Mouse (Mus musculus) stomach, embryonic 15.5 days (tissue): ENCODE measurements around the gene Gm973. TPM values are rescaled to one million over a fixed set of nuclear protein-coding genes. Genes with fewer than 3 reads are reported as not detected.
A peak's percentile ranks its signal among the peaks of the same experiment; 100 is the strongest.

Source experiments
- ATAC-seq: fragments of 200-750 bp; cut with Nextera tagmentation; 2 replicates; pipeline ENCODE4 v1.8.0; 2017; ENCODE audit warnings: low read depth, moderate number of reproducible peaks, moderate TSS enrichment; ENCODE audit not compliant: insufficient read depth, low FRiP score
- H3K27ac ChIP-seq: fragments of 300-500 bp; sonication (generic); 2 replicates; pipeline ENCODE4 v1.5.1; 2015; ENCODE audit warnings: mild to moderate bottlenecking, inconsistent platforms
- H3K27me3 ChIP-seq: fragments of 300-500 bp; sonication (generic); replicated peaks from 2 replicates; pipeline ENCODE4 v1.6.1; 2015; ENCODE audit warnings: inconsistent platforms
- H3K36me3 ChIP-seq: fragments of 300-500 bp; sonication (generic); 2 replicates; pipeline ENCODE4 v1.6.1; 2015; ENCODE audit warnings: inconsistent platforms
- H3K4me1 ChIP-seq: fragments of 300-500 bp; sonication (generic); 2 replicates; pipeline ENCODE4 v1.6.1; 2015; ENCODE audit warnings: inconsistent platforms
- H3K4me2 ChIP-seq: fragments of 300-500 bp; sonication (generic); 2 replicates; pipeline ENCODE4 v1.6.1; 2015; ENCODE audit warnings: mild to moderate bottlenecking, inconsistent platforms
- H3K4me3 ChIP-seq: fragments of 300-500 bp; sonication (generic); replicated peaks from 2 replicates; pipeline ENCODE4 v1.5.1; 2015; ENCODE audit warnings: inconsistent platforms
- H3K9ac ChIP-seq: fragments of 300-500 bp; sonication (generic); 2 replicates; pipeline ENCODE4 v1.6.1; 2015; ENCODE audit warnings: inconsistent platforms
- H3K9me3 ChIP-seq: fragments of 300-500 bp; sonication (generic); 2 replicates; pipeline ENCODE4 v1.6.1; 2016; ENCODE audit warnings: inconsistent platforms
- WGBS: fragments of 180-500 bp; shearing (Covaris S2); methylation state at CpG from one replicate; pipeline ENCODE4 v1.1.7; 2015; 5-methylcytosine and 5-hydroxymethylcytosine counted together
- polyA plus RNA-seq: library from polyadenylated mRNA; unstranded; fragments of >200 nt; fragmentation: Nextera tagmentation; extraction: Ambion mirVana; gene quantifications from 2 replicates; pipeline ENCODE4 v1.2.1, GENCODE M21; 2015

Gm973 gene
- polyA plus RNA-seq, 1 experiment from 2014 or later = 0.55 TPM

DNA sequence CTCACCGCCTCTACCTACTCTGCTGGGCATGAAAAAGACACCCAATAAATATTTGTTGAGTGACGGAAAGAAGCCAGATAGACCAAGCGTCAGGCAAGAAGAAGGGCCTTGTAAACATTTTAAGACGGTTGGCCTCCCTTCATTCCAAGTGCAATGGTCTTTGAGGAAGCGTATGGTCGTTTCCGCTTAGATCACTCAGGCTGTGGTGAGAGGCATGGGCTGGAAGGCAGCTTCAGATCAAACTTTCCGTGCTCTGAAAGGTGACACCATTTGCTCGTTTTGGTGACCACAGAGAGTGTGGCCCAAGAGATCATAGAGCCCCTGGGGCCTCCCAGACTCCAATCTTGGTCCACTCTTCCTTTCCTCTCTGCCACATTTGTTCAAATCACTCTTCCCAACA, 79.5 kb downstream of the Gm973 start:
- Histone ChIP-seq H3K27me3 (peaks cover 9% of the 10 kb centered on the region; the same call in 1 of the 2 replicates), H3K27ac (no peak overlapping the region), H3K4me3 (no peak overlapping the region), H3K4me1 (peaks cover 3% of the 10 kb centered on the region; the same call in 1 of the 2 replicates), H3K9me3 (no peaks in the 10 kb centered on the region), H3K4me2 (no peak overlapping the region), H3K9ac (no peak overlapping the region), H3K36me3 (no peaks in the 10 kb centered on the region)
- no peak for ATAC-seq
- WGBS = 69% methylated on average over 9 of the region's 9 CpGs

DNA sequence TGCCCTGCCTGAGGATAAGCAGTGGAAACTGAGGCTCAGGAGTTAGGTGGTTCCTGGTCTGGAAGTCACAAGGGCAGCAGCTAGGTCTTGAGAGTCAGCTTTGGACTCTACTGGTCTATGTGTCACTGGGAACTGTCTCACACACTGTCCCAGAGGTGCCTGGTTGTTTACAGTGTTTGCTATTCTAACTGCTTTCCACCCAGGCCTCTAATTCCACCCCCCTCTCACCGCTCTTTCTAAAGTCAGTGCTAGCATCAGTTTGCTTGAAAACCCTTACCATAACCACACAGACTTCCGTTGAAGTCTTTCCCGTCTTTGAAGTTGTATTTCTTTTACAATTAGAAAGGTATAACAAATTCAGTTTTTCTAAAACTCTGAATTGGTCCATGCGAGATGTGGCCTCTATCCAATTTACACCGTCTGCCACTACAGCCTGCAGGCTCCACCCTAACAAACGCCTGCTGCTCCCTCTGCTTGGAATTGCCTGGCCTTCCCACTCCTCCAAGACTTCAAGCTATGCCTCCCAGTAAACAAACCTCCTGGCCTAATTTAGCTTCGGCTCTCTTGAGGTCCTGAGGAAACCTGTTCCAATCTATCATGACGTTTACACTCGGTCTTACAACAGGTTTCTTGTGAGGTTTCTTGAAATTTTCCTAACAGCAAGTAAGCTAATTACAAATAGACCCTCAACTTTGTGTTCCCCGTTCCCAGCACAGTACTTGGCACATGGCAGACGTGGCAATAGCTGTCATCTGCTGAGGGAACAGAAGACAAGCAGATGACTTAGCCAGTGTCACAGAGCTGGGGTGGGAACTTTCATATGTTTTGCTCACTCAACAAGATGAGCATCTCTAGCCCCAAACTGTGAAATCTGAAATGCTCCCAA, 86.7 kb downstream of the Gm973 start:
- ATAC-seq = no peak
- H3K4me3 ChIP-seq = no peak overlapping the region
- no peaks in the 10 kb centered on the region for H3K36me3 ChIP-seq
- no peak overlapping the region for H3K27ac ChIP-seq
- H3K9ac ChIP-seq = no peak overlapping the region
- no peaks in the 10 kb centered on the region for H3K9me3 ChIP-seq
- 34% methylated on average over 11 of the region's 11 CpGs for WGBS
- H3K27me3 ChIP-seq = no peaks in the 10 kb centered on the region
- no peak overlapping the region for H3K4me2 ChIP-seq
- no peaks in the 10 kb centered on the region for H3K4me1 ChIP-seq

DNA sequence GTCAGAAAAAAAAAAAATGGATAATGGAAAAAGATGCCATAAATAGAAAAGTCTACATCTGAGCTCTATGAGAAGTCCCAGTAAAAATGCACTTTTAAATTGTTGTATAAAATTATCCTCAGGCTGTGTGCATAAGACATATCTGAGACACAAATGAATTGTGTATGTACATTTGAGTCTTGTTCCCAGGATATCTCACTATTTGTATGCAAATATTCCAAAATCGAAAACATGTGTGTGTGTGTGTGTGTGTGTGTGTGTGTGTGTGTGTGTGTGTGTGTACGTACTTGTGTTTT, 87.3 kb downstream of the Gm973 start:
- 83% methylated on average over 2 of the region's 2 CpGs for WGBS
- Histone ChIP-seq H3K4me3 (no peak overlapping the region), H3K9me3 (no peaks in the 10 kb centered on the region), H3K9ac (no peak overlapping the region), H3K27me3 (no peaks in the 10 kb centered on the region), H3K27ac (no peak overlapping the region), H3K4me2 (no peak overlapping the region), H3K4me1 (no peaks in the 10 kb centered on the region), H3K36me3 (no peaks in the 10 kb centered on the region)
- ATAC-seq = no peak

GRCm38 (mm10) chr1:59603893-59604292, 87.8 kb downstream of the Gm973 start:
- Histone ChIP-seq H3K9me3 (no peaks in the 10 kb centered on the region), H3K27ac (no peak overlapping the region), H3K36me3 (no peaks in the 10 kb centered on the region), H3K4me3 (no peak overlapping the region), H3K4me2 (0 out of 2 replicates have a peak overlapping the region, but pooled peaks have one; percentile 10), H3K4me1 (no peaks in the 10 kb centered on the region), H3K27me3 (no peaks in the 10 kb centered on the region), H3K9ac (no peak overlapping the region)
- no peak; the same call in 1 of the 2 replicates for ATAC-seq
- 21% methylated on average over 11 of the region's 11 CpGs for WGBS

GRCm38 (mm10) chr1:59606479-59606878, 90.4 kb downstream of the Gm973 start:
- Histone ChIP-seq H3K36me3 (no peaks in the 10 kb centered on the region), H3K4me1 (no peaks in the 10 kb centered on the region), H3K9me3 (no peaks in the 10 kb centered on the region), H3K4me2 (no peak overlapping the region), H3K4me3 (no peak overlapping the region), H3K9ac (no peak overlapping the region), H3K27me3 (no peaks in the 10 kb centered on the region), H3K27ac (no peak overlapping the region)
- WGBS = 80% methylated on average over 13 of the region's 13 CpGs
- ATAC-seq = no peak

- 51% methylated on average over 7 of the region's 7 CpGs for WGBS
- no peak overlapping the region for H3K9ac ChIP-seq
These were observed 91.0 kb downstream of the Gm973 start for GRCm38 (mm10) chr1:59607071-59607470.

DNA sequence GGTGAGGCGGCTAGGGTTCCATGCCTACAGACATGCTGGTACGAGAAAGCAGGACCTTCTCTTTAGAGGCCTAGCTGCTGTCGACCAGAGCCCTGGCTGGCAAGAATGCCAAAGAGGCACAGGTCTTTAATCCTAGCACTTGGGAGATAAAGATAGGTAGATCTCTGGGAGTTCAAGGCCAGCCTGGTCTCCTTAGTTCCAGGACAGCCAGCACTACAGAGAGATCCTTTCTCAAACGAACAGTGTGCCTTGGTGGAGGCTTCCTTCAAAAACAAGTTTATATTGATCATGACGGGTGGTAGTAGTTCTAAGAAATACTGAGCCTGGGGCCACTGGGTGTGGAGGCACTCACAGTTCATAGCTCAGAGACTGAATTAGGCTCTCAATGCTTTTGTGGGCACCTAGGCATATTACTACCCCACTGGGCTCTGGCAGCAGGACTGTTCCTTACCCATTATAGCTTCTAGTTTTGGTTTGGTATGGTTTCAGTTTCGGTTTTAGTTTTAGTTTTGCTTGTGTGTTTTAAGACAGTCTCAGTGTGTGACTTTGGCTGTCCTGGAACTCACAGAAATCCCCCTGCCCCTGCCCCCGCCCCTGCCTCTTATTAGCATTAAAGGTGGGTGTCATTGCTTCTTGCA, 92.2 kb downstream of the Gm973 start:
- Histone ChIP-seq H3K27ac (no peak overlapping the region), H3K4me3 (no peak overlapping the region), H3K9me3 (no peaks in the 10 kb centered on the region), H3K9ac (no peak overlapping the region), H3K4me2 (no peak overlapping the region), H3K36me3 (no peaks in the 10 kb centered on the region), H3K4me1 (no peaks in the 10 kb centered on the region), H3K27me3 (no peaks in the 10 kb centered on the region)
- WGBS = 83% methylated on average over 7 of the region's 7 CpGs
- no peak for ATAC-seq

More at GRCm38 (mm10) chr1:59607071-59607470, 91.0 kb downstream of the Gm973 start:
- Histone ChIP-seq H3K9me3 (no peaks in the 10 kb centered on the region), H3K4me1 (no peaks in the 10 kb centered on the region), H3K27ac (no peak overlapping the region), H3K4me3 (no peak overlapping the region), H3K36me3 (no peaks in the 10 kb centered on the region), H3K4me2 (no peak overlapping the region), H3K27me3 (no peaks in the 10 kb centered on the region)
- ATAC-seq = no peak

DNA sequence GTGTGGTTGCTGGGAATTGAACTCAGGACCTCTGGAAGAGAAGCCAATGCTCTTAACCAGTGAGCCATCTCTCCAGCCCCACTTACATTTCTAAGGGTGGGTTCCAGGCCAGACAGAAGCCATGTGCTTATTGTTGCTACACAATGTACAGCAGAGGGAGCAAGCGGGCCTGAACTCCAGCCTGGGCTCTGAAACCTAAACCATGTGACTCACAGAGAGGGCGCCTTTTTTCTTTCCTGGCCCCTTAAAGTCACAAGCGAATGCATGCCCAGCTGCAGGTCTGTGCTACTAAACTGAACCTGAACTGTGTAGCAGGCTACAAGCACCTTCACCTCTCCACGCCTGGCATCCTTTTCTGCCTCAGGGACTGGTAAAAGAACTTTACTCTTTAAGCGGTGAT, 92.9 kb downstream of the Gm973 start:
- H3K4me2 ChIP-seq = no peak overlapping the region
- H3K9me3 ChIP-seq = no peaks in the 10 kb centered on the region
- no peak overlapping the region for H3K27ac ChIP-seq
- no peaks in the 10 kb centered on the region for H3K27me3 ChIP-seq
- no peak overlapping the region for H3K4me3 ChIP-seq
- ATAC-seq = no peak
- H3K36me3 ChIP-seq = no peaks in the 10 kb centered on the region
- H3K9ac ChIP-seq = no peak overlapping the region
- 70% methylated on average over 5 of the region's 5 CpGs for WGBS
- no peaks in the 10 kb centered on the region for H3K4me1 ChIP-seq

GRCm38 (mm10) chr1:59609458-59609857, 93.4 kb downstream of the Gm973 start:
- no peaks in the 10 kb centered on the region for H3K9me3 ChIP-seq
- H3K4me2 ChIP-seq = no peak overlapping the region
- H3K9ac ChIP-seq = no peak overlapping the region
- H3K27ac ChIP-seq = no peak overlapping the region
- ATAC-seq = no peak
- no peaks in the 10 kb centered on the region for H3K27me3 ChIP-seq
- WGBS = 81% methylated on average over 4 of the region's 4 CpGs
- no peak overlapping the region for H3K4me3 ChIP-seq
- no peaks in the 10 kb centered on the region for H3K36me3 ChIP-seq
- no peaks in the 10 kb centered on the region for H3K4me1 ChIP-seq

DNA sequence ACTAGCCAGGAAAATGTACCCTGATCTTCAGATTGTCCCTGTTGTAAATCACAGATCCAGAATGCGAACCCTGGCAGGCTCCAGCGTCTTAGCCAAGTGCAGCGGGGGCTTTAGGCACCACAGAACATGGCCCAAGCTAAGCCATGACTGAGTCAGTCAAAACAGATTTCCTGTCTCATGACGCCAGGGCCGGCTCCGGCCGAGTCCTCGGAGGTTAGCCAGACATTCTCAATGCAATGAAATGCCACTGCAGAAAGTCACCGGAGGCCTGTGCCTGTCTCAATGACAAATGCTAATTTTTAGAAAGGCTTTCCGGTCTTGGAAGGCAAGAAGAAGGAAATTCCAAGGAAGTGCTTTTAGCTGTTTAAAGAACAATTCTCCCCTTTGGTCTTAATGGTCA, 93.8 kb downstream of the Gm973 start:
- Histone ChIP-seq H3K9me3 (no peaks in the 10 kb centered on the region), H3K9ac (no peak overlapping the region), H3K4me3 (no peak overlapping the region), H3K4me2 (no peak overlapping the region), H3K27me3 (no peaks in the 10 kb centered on the region), H3K36me3 (no peaks in the 10 kb centered on the region), H3K27ac (no peak overlapping the region), H3K4me1 (no peaks in the 10 kb centered on the region)
- 42% methylated on average over 10 of the region's 10 CpGs for WGBS
- ATAC-seq = peak; percentile 23; the same call in 1 of the 2 replicates

- Histone ChIP-seq H3K36me3 (no peaks in the 10 kb centered on the region), H3K27ac (no peak overlapping the region), H3K4me3 (no peak overlapping the region), H3K9ac (no peak overlapping the region), H3K27me3 (no peaks in the 10 kb centered on the region), H3K4me1 (no peaks in the 10 kb centered on the region), H3K4me2 (no peak overlapping the region), H3K9me3 (no peaks in the 10 kb centered on the region)
- no peak for ATAC-seq
- 92% methylated on average over 3 of the region's 3 CpGs for WGBS
These were observed 94.9 kb downstream of the Gm973 start for GRCm38 (mm10) chr1:59610929-59611328.

DNA sequence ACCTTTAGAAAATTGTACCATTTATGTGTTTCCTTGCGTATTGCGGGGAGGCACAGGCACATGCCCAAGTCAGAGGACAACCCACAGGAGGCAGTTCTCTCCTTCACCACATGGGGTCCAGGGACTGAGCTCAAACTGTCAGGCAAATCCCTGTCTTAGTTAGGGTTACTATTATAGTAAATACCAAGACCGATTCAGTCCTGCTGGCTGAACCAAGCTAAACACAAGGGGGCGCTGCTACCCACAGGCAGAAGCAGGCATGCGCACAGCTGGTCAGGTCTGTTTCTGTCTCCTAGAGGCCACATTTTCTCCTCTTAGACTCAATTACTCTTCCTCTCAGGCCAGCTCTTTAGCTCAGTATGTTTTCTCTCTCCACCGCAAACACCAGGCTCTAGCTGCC, 97.7 kb downstream of the Gm973 start:
- no peak overlapping the region for H3K9ac ChIP-seq
- no peaks in the 10 kb centered on the region for H3K27me3 ChIP-seq
- H3K4me1 ChIP-seq = no peaks in the 10 kb centered on the region
- H3K4me2 ChIP-seq = no peak overlapping the region
- 46% methylated on average over 6 of the region's 6 CpGs for WGBS
- no peaks in the 10 kb centered on the region for H3K36me3 ChIP-seq
- H3K27ac ChIP-seq = no peak overlapping the region
- no peak for ATAC-seq
- no peaks in the 10 kb centered on the region for H3K9me3 ChIP-seq
- no peak overlapping the region for H3K4me3 ChIP-seq
